Mouse (Mus musculus) heart, embryonic 15.5 days (tissue): Measurements from ENCODE around the gene Zdhhc5. TPM values are rescaled to one million over a fixed set of nuclear protein-coding genes. Genes with fewer than 3 reads are reported as not detected.
A peak's percentile ranks its signal among the peaks of the same experiment; 100 is the strongest.

ENCODE experiments used
- ATAC-seq: fragments of 200-750 bp; cut with Nextera tagmentation; replicated peaks from 2 replicates; pipeline ENCODE4 v1.8.0; 2017; ENCODE audit warnings: low read depth, moderate TSS enrichment; ENCODE audit not compliant: insufficient number of reproducible peaks, insufficient read depth, low FRiP score
- H3K27ac ChIP-seq: fragments of 300-500 bp; sonication (generic); 2 replicates; pipeline ENCODE4 v1.5.1; 2015; ENCODE audit warnings: mild to moderate bottlenecking, inconsistent platforms
- H3K27me3 ChIP-seq: fragments of 300-500 bp; sonication (generic); 2 replicates; pipeline ENCODE4 v1.6.1; 2015; ENCODE audit warnings: inconsistent platforms
- H3K36me3 ChIP-seq: fragments of 300-500 bp; sonication (generic); 2 replicates; pipeline ENCODE4 v1.6.1; 2015; ENCODE audit warnings: mild to moderate bottlenecking, inconsistent platforms
- H3K4me1 ChIP-seq: fragments of 300-500 bp; sonication (generic); replicated peaks from 2 replicates; pipeline ENCODE4 v1.6.1; 2015; ENCODE audit warnings: inconsistent platforms
- H3K4me2 ChIP-seq: fragments of 300-500 bp; sonication (generic); 2 replicates; pipeline ENCODE4 v1.6.1; 2015; ENCODE audit warnings: inconsistent platforms, mild to moderate bottlenecking, moderate library complexity
- H3K4me3 ChIP-seq: fragments of 300-500 bp; sonication (generic); 2 replicates; pipeline ENCODE4 v1.5.1; 2015; ENCODE audit warnings: mild to moderate bottlenecking, inconsistent platforms
- H3K9ac ChIP-seq: fragments of 300-500 bp; sonication (generic); 2 replicates; pipeline ENCODE4 v1.6.1; 2015; ENCODE audit warnings: mild to moderate bottlenecking, inconsistent platforms
- H3K9me3 ChIP-seq: fragments of 300-500 bp; sonication (generic); replicated peaks from 2 replicates; pipeline ENCODE4 v1.6.1; 2016; ENCODE audit warnings: inconsistent platforms
- WGBS: fragments of 180-500 bp; shearing (Covaris S2); methylation state at CpG from one replicate; pipeline ENCODE4 v1.1.7; 2015; ENCODE audit warnings: mixed read lengths; 5-methylcytosine and 5-hydroxymethylcytosine counted together
- microRNA counts: library from miRNA; unstranded; fragments of <30 nt; microRNA quantifications from one replicate; lab custom pipeline; 2016
- microRNA-seq: library from miRNA; unstranded; fragments of <30 nt; microRNA quantifications from one replicate; pipeline ENCODE4, GENCODE M21; 2016
- polyA plus RNA-seq: library from polyadenylated mRNA; unstranded; fragments of >200 nt; fragmentation: Nextera tagmentation; extraction: Ambion mirVana; gene quantifications from 2 replicates; pipeline ENCODE4 v1.2.1, GENCODE M21; 2015

Zdhhc5 gene
- polyA plus RNA-seq, 1 experiment from 2014 or later, result 20.2 TPM

DNA sequence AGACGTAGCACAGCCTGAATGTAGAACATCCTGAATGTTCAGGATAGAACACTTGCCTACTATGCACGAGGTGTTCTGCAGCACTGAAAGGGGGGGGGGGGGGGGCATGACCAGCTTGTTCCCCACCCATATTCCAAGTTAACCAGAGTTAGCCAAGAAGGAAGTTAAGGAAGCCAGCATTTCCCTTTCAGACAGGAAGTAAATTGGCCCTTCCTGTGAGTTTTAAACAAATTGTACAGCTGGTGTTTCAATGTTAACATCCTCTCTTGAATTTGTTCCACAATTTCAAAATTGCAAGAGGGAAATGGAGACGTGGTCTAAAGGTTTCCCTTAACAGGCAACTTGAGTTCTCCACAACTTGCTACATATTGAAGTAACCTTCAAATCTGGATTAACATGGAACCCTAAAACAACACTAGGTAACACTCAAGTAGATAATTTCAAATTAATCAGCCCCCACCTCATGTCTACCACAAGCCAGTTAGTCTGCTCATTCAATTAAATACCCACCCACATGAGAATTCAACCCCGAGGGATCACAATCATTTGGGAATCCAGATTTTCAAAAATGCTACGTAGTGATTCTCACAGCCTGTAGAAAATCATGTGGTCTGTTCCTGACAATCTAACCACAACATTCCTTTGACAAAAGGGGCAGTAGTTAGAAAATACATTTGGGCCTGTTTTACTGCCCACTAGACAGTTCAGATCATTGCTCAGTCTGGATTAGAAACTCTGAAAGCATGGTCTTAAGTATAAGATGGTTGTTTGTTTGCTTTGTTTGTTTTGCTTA lies 76.4 kb downstream of the Zdhhc5 start:
- H3K4me2 ChIP-seq, result peak overlapping the region; percentile 42

More for the DNA sequence above, 76.4 kb downstream of the Zdhhc5 start:
- Histone ChIP-seq H3K36me3 (no peaks in the 10 kb centered on the region), H3K4me1 (peaks cover 91% of the 10 kb centered on the region), H3K27ac (peak overlapping the region; percentile 97), H3K27me3 (no peaks in the 10 kb centered on the region), H3K9me3 (no peaks in the 10 kb centered on the region), H3K9ac (no peak overlapping the region), H3K4me3 (0 out of 2 replicates have a peak overlapping the region, but pooled peaks have one; percentile 1)
- no peak for ATAC-seq
- 29% methylated on average over 5 of the region's 5 CpGs for whole genome bisulfite sequencing

MicroRNAs encoded within 50 kb of the gene (microRNA counts, 519-probe panel; counts per million panel counts)
- microRNA mmu-miR-130a (lab: Ali Mortazavi, UCI), result 4,796 counts per million, percentile 99 among the panel's probes with 10 or more counts

Small RNAs within 50 kb of the gene (microRNA-seq; reads per million reads assigned to microRNA genes)
- gene Mir130a, result 21,833 reads per million, percentile 97 among the genes with 10 or more reads in this experiment

Other genes with a start within 250 kb of the Zdhhc5 start
- gene Tfpi, start 238.4 kb downstream of the Zdhhc5 start, polyA plus RNA-seq, result 70.3 and 70.6 TPM in 2 replicates
- 57.6 and 62.9 TPM in 2 replicates for gene Ctnnd1, start 64.4 kb downstream of the Zdhhc5 start, polyA plus RNA-seq
- gene Btbd18, start 56.1 kb downstream of the Zdhhc5 start, polyA plus RNA-seq, result 0.10 TPM in 2 replicates
- gene Selenoh, start 44.4 kb downstream of the Zdhhc5 start, polyA plus RNA-seq, result 203 and 214 TPM in 2 replicates
- gene Gm28635, start 37.1 kb downstream of the Zdhhc5 start, polyA plus RNA-seq, result not detected in 2 replicates
- gene Med19, start 36.8 kb downstream of the Zdhhc5 start, polyA plus RNA-seq, result 22.1 and 22.2 TPM in 2 replicates
- 156 and 158 TPM in 2 replicates for gene Tmx2, start 36.0 kb downstream of the Zdhhc5 start, polyA plus RNA-seq
- gene Clp1, start 12.2 kb upstream of the Zdhhc5 start, polyA plus RNA-seq, result 12.8 and 18.6 TPM in 2 replicates
- gene Ypel4, start 18.9 kb upstream of the Zdhhc5 start, polyA plus RNA-seq, result 3.0 and 3.8 TPM in 2 replicates
- 5.1 and 5.3 TPM in 2 replicates for gene Gm19426, start 28.5 kb upstream of the Zdhhc5 start, polyA plus RNA-seq
- 45.2 and 53.2 TPM in 2 replicates for gene Serping1, start 60.3 kb upstream of the Zdhhc5 start, polyA plus RNA-seq
- gene Ube2l6, start 83.6 kb upstream of the Zdhhc5 start, polyA plus RNA-seq, result 128 and 145 TPM in 2 replicates
- 0.25 and 0.38 TPM in 2 replicates for gene Smtnl1, start 107.5 kb upstream of the Zdhhc5 start, polyA plus RNA-seq
- gene Timm10, start 111.8 kb upstream of the Zdhhc5 start, polyA plus RNA-seq, result 76.6 TPM in 2 replicates
- gene Slc43a1, start 123.7 kb upstream of the Zdhhc5 start, polyA plus RNA-seq, result 8.6 and 11.5 TPM in 2 replicates
- 1.9 and 2.1 TPM in 2 replicates for gene Rtn4rl2, start 171.5 kb upstream of the Zdhhc5 start, polyA plus RNA-seq
- 35.8 and 40.8 TPM in 2 replicates for gene Slc43a3, start 221.4 kb upstream of the Zdhhc5 start, polyA plus RNA-seq